ENCODE assay signal across 18 mouse cellular contexts in genomic region chr5:111507332-111507731, GRCm38 (mm10).
DNase-seq lines count a peak whose midpoint lies in the region; ATAC-seq and TF ChIP-seq lines count a peak whose summit lies in the region.
"Had no signal": no experiment of that assay in that cellular context is flagged by ENCODE, and none has a peak within 500 bp of the region (broad histone marks: within the 10 kb centered on the region; RNA-seq: fewer than 3 reads in every experiment).

No protein-coding gene starts in this region.

- peaks cover 1% of the 10 kb centered on the region; the same call in 1 of the 2 replicates for H3K27me3 ChIP-seq in forebrain, embryonic 10.5 days (ENCODE audit: poor library complexity, severe bottlenecking)
- no peaks in the 10 kb centered on the region for H3K27me3 ChIP-seq in forebrain, postnatal 0 days (ENCODE audit: insufficient read depth, low read length)
- peaks cover 13% of the 10 kb centered on the region; the same call in 1 of the 2 replicates for H3K27me3 ChIP-seq in heart, embryonic 15.5 days
- no peaks in the 10 kb centered on the region; the same call in 1 of the 2 replicates for H3K27me3 ChIP-seq in lung, embryonic 15.5 days
- H3K27me3 ChIP-seq: forebrain, embryonic 15.5 days had no signal

- no peak overlapping the region for H3K4me3 ChIP-seq in forebrain, embryonic 10.5 days
- H3K4me3 ChIP-seq in forebrain, postnatal 0 days (ENCODE audit: low read depth, low read length): no peak overlapping the region
- no peak overlapping the region for H3K4me3 ChIP-seq in heart, embryonic 15.5 days
- H3K4me3 ChIP-seq in lung, embryonic 15.5 days: no peak overlapping the region
- H3K4me3 ChIP-seq: forebrain, embryonic 15.5 days; limb, embryonic 13.5 days; neural tube, embryonic 15.5 days; stomach, embryonic 15.5 days had no signal

- no peak for DNase-seq in forebrain, embryonic 10.5 days (ENCODE audit: extremely low spot score, low spot score)
- DNase-seq in forebrain, postnatal 0 days: no peak
- DNase-seq in heart, postnatal 10 days: no peak
- DNase-seq in lung, postnatal 10 days: no peak
- DNase-seq in urinary bladder, adult 2 months (ENCODE audit: low spot score): no peak
- DNase-seq: cerebellum, adult 2 months; cerebellum, postnatal 36 days; embryo, embryonic 11 days; kidney, adult 18-20 months; thymus, postnatal 25 days had no signal

- no peak overlapping the region for H3K4me2 ChIP-seq in forebrain, postnatal 0 days (ENCODE audit: low read depth)
- no peak overlapping the region for H3K4me2 ChIP-seq in heart, embryonic 15.5 days
- H3K4me2 ChIP-seq in lung, embryonic 15.5 days: no peak overlapping the region
- H3K4me2 ChIP-seq: forebrain, embryonic 15.5 days; limb, embryonic 13.5 days; midbrain, embryonic 11.5 days; neural tube, embryonic 15.5 days had no signal

- no peaks in the 10 kb centered on the region for H3K36me3 ChIP-seq in forebrain, embryonic 10.5 days (replicated peaks)
- H3K36me3 ChIP-seq in forebrain, postnatal 0 days (ENCODE audit: insufficient read depth): no peaks in the 10 kb centered on the region
- H3K36me3 ChIP-seq in heart, embryonic 15.5 days: no peaks in the 10 kb centered on the region
- no peaks in the 10 kb centered on the region for H3K36me3 ChIP-seq in lung, embryonic 15.5 days
- H3K36me3 ChIP-seq: forebrain, embryonic 15.5 days; limb, embryonic 13.5 days; neural tube, embryonic 15.5 days; stomach, embryonic 15.5 days had no signal

- H3K27ac ChIP-seq in forebrain, embryonic 10.5 days: peak overlapping the region; percentile 93
- no peak overlapping the region for H3K27ac ChIP-seq in forebrain, postnatal 0 days (ENCODE audit: low read depth, low read length)
- peak overlapping the region; percentile 61 for H3K27ac ChIP-seq in heart, embryonic 15.5 days
- H3K27ac ChIP-seq in lung, embryonic 15.5 days: peak overlapping the region; percentile 62; the same call in 1 of the 2 replicates
- H3K27ac ChIP-seq: forebrain, embryonic 15.5 days; limb, embryonic 13.5 days; neural tube, embryonic 15.5 days had no signal

- ATAC-seq in forebrain, postnatal 0 days: no peak
- no peak for ATAC-seq in heart, embryonic 15.5 days (replicated peaks; ENCODE audit: insufficient number of reproducible peaks, insufficient read depth, low FRiP score, low read depth)
- no peak for ATAC-seq in lung, embryonic 15.5 days (ENCODE audit: borderline replicate concordance, extremely low read depth, low FRiP score, low TSS enrichment)
- ATAC-seq: forebrain, embryonic 15.5 days; inflammation-experienced regulatory T-cells, adult 6 months had no signal

- no peak for TF ChIP-seq CTCF in forebrain, postnatal 0 days (IDR thresholded peaks at IDR 0.05; ENCODE audit: low read depth)

- peaks cover 64% of the 10 kb centered on the region for H3K4me1 ChIP-seq in forebrain, embryonic 10.5 days
- H3K4me1 ChIP-seq in forebrain, postnatal 0 days (ENCODE audit: insufficient read depth): peaks cover 5% of the 10 kb centered on the region; the same call in 1 of the 2 replicates
- peaks cover 53% of the 10 kb centered on the region for H3K4me1 ChIP-seq in heart, embryonic 15.5 days (replicated peaks)
- H3K4me1 ChIP-seq in lung, embryonic 15.5 days: peaks cover 45% of the 10 kb centered on the region

- intact Hi-C loops in heart, postnatal 10 days (cut with DNase I): no loop called here

- 95% methylated on average over 2 of the region's 2 CpGs for WGBS in forebrain, embryonic 10.5 days
- 94% methylated on average over 2 of the region's 2 CpGs for WGBS in forebrain, postnatal 0 days
- WGBS in heart, embryonic 15.5 days: 77% methylated on average over 2 of the region's 2 CpGs
- 83% methylated on average over 2 of the region's 2 CpGs for WGBS in lung, embryonic 15.5 days

- no peaks in the 10 kb centered on the region for H3K9me3 ChIP-seq in forebrain, embryonic 10.5 days
- no peaks in the 10 kb centered on the region for H3K9me3 ChIP-seq in forebrain, postnatal 0 days (ENCODE audit: low read length)
- H3K9me3 ChIP-seq in heart, embryonic 15.5 days (replicated peaks): no peaks in the 10 kb centered on the region
- H3K9me3 ChIP-seq in lung, embryonic 15.5 days: no peaks in the 10 kb centered on the region
- H3K9me3 ChIP-seq: forebrain, embryonic 15.5 days; limb, embryonic 13.5 days; neural tube, embryonic 15.5 days; stomach, embryonic 15.5 days had no signal

- no peak overlapping the region for H3K9ac ChIP-seq in forebrain, postnatal 0 days
- no peak overlapping the region for H3K9ac ChIP-seq in heart, embryonic 15.5 days
- H3K9ac ChIP-seq in lung, embryonic 15.5 days: no peak overlapping the region
- H3K9ac ChIP-seq: forebrain, embryonic 15.5 days; limb, embryonic 13.5 days; neural tube, embryonic 15.5 days; stomach, embryonic 15.5 days had no signal
